20 mouse cellular contexts compared by ENCODE assay signal in the genomic region with DNA sequence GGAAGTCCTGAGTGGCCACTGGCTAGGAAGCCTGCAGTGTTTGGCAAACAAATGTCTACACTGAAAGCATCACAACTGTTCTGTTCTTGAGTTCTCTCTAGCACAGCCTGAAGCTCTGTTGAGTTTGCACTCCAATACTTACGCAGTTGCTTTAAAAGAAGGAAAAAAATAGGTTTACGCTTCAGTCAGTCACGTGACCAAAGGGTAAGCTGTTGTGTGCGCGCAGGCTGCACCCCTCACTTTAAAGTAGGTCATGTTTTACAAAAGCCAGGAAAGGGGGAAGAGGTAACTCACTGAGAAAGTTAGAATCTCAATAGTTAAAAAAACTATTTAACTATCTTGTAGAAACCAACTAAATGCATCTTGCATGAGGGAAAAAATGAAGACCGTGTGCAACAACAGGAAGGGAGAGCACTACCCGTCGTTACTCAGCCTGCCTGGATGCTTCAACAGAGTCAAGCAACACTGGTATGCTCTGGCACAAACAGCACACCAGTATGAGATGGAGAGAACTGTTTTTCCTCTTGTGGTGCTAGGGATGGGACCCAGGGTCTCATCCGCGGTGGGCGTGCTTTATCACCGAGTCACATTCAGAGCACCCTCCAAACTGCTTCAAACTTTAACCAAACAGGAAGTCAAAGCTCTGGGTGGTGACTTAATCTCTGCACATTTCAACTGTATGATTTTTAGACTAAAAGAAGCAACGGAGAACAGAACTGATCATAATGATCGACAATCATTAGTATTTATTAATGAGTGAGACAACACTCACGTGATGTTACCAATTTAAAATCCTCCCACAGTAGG. TPM values are rescaled to one million over a fixed set of nuclear protein-coding genes. Genes with fewer than 3 reads are reported as not detected.
DNase-seq lines count a peak whose midpoint lies in the region; ATAC-seq and TF ChIP-seq lines count a peak whose summit lies in the region.
"Had no signal": no experiment of that assay in that cellular context is flagged by ENCODE, and none has a peak within 500 bp of the region (broad histone marks: within the 10 kb centered on the region; RNA-seq: fewer than 3 reads in every experiment).

No protein-coding gene starts in this region.

- no peak overlapping the region for H3K9ac ChIP-seq in forebrain, embryonic 14.5 days (ENCODE audit: low read length)
- H3K9ac ChIP-seq in forebrain, embryonic 16.5 days (replicated peaks; ENCODE audit: low read depth, low read length), result no peak overlapping the region
- H3K9ac ChIP-seq: kidney, embryonic 15.5 days; limb, embryonic 15.5 days; liver, embryonic 15.5 days; neural tube, embryonic 13.5 days had no signal

- no peak overlapping the region for H3K4me3 ChIP-seq in forebrain, embryonic 14.5 days (ENCODE audit: low read depth, low read length)
- H3K4me3 ChIP-seq in forebrain, embryonic 16.5 days (replicated peaks; ENCODE audit: low read length), result no peak overlapping the region
- no peak overlapping the region for H3K4me3 ChIP-seq in layer of hippocampus, adult 2 months
- H3K4me3 ChIP-seq: kidney, embryonic 15.5 days; limb, embryonic 15.5 days; liver, embryonic 15.5 days; midbrain, embryonic 10.5 days; neural tube, embryonic 13.5 days had no signal

- no peak overlapping the region for H3K27ac ChIP-seq in forebrain, embryonic 14.5 days (ENCODE audit: low read depth, low read length)
- H3K27ac ChIP-seq in forebrain, embryonic 16.5 days (ENCODE audit: low read length), result no peak overlapping the region
- peak overlapping the region; percentile 81 for H3K27ac ChIP-seq in layer of hippocampus, adult 2 months
- H3K27ac ChIP-seq: kidney, embryonic 15.5 days; limb, embryonic 15.5 days; liver, embryonic 15.5 days; macrophage; midbrain, embryonic 10.5 days; neural tube, embryonic 13.5 days had no signal

- peak; percentile 14 for DNase-seq in forebrain, embryonic 14.5 days (ENCODE audit: low spot score)
- peak in 1 of 2 experiments; percentile 35 for DNase-seq in layer of hippocampus, adult 2 months (ENCODE audit: low spot score in 2 of 2)
- no peak for DNase-seq in layer of hippocampus, adult 11-12 months (ENCODE audit: low spot score)
- DNase-seq in CD4-positive helper T cell, adult 2 months (ENCODE audit: low read depth, low spot score), result peak; percentile 37
- DNase-seq in induced T-regulatory cell, adult 2 months (ENCODE audit: low read depth), result peak; percentile 55
- DNase-seq in adrenal gland, adult 2 months, result no peak
- DNase-seq: adrenal gland, adult 8-10 months; cerebellum, adult 9-11 months; layer of hippocampus, postnatal 36 days; right cerebral cortex, postnatal 25 days had no signal

- 0 out of 2 replicates have a peak, but pooled peaks cover 2% of the 10 kb centered on the region for H3K4me1 ChIP-seq in forebrain, embryonic 14.5 days (ENCODE audit: control insufficient read depth, insufficient read depth, low read length)
- peaks cover 2% of the 10 kb centered on the region; the same call in 1 of the 2 replicates for H3K4me1 ChIP-seq in forebrain, embryonic 16.5 days (replicated peaks; ENCODE audit: control insufficient read depth, insufficient read depth, low read length)
- H3K4me1 ChIP-seq: liver, embryonic 15.5 days had no signal

- H3K27me3 ChIP-seq in forebrain, embryonic 14.5 days (replicated peaks; ENCODE audit: control insufficient read depth, insufficient read depth, low read length), result no peaks in the 10 kb centered on the region
- H3K27me3 ChIP-seq in forebrain, embryonic 16.5 days (replicated peaks; ENCODE audit: control insufficient read depth, insufficient read depth, low read length), result no peaks in the 10 kb centered on the region
- H3K27me3 ChIP-seq: CH12.LX; kidney, embryonic 15.5 days; limb, embryonic 15.5 days; liver, embryonic 15.5 days; neural tube, embryonic 13.5 days had no signal

- peaks cover 42% of the 10 kb centered on the region for H3K36me3 ChIP-seq in forebrain, embryonic 14.5 days (ENCODE audit: control insufficient read depth, insufficient read depth, low read length)
- peaks cover 17% of the 10 kb centered on the region for H3K36me3 ChIP-seq in forebrain, embryonic 16.5 days (ENCODE audit: control insufficient read depth, insufficient read depth)

- TF ChIP-seq CTCF in layer of hippocampus, adult 2 months (conservative IDR thresholded peaks at IDR 0.05), result no peak

- H3K9me3 ChIP-seq in forebrain, embryonic 14.5 days (replicated peaks; ENCODE audit: control insufficient read depth, low read length), result no peaks in the 10 kb centered on the region
- H3K9me3 ChIP-seq in forebrain, embryonic 16.5 days (ENCODE audit: control insufficient read depth, low read length), result no peaks in the 10 kb centered on the region
- H3K9me3 ChIP-seq: kidney, embryonic 15.5 days; limb, embryonic 15.5 days; liver, embryonic 15.5 days; midbrain, embryonic 10.5 days; neural tube, embryonic 13.5 days had no signal

- no peak for ATAC-seq in forebrain, embryonic 14.5 days
- ATAC-seq in forebrain, embryonic 16.5 days, result no peak
- no peak for ATAC-seq in monocyte, adult 5-6 weeks (replicated peaks; ENCODE audit: insufficient number of reproducible peaks, low FRiP score, low TSS enrichment, poor library complexity, severe bottlenecking)
- ATAC-seq: intestine, postnatal 0 days had no signal

- H3K4me2 ChIP-seq in forebrain, embryonic 14.5 days (ENCODE audit: low read length), result no peak overlapping the region
- H3K4me2 ChIP-seq in forebrain, embryonic 16.5 days (ENCODE audit: low read length), result no peak overlapping the region
- H3K4me2 ChIP-seq: kidney, embryonic 15.5 days; limb, embryonic 15.5 days; liver, embryonic 15.5 days; neural tube, embryonic 13.5 days had no signal

- 93% methylated on average over 15 of the region's 15 CpGs for WGBS in forebrain, embryonic 14.5 days
- WGBS in forebrain, embryonic 16.5 days, result 89% methylated on average over 15 of the region's 15 CpGs

RNA-seq across cellular contexts. Expression of gene Cand1, which starts 21.4 kb away (rescaled TPM):
- 60.2 and 63.9 TPM in 2 replicates for polyA plus RNA-seq in forebrain, embryonic 14.5 days (2014; fragmentation: Nextera tagmentation; extraction: Ambion mirVana)
- polyA plus RNA-seq in forebrain, embryonic 16.5 days (2015; fragmentation: Nextera tagmentation; extraction: Ambion mirVana), result 48.5 and 49.4 TPM in 2 replicates
- total RNA-seq in layer of hippocampus, adult 2 months (2021), result 100 to 1,000 TPM; 140 to 155 TPM
- 10 to 100 TPM; 79.5 to 84.2 TPM for total RNA-seq in adrenal gland, adult 2 months (2021)
- polyA plus RNA-seq in adrenal gland, adult 2 months (2012; rRNA removed), result 9.3 and 18.5 TPM in 2 replicates
- 19.1 to 36.4 TPM (median 21.2 TPM) in 3 replicates for total RNA-seq in monocyte, adult 5-6 weeks (2017)

Comparison
In these comparisons a context has a peak if more than half of its experiments do, and no peak if none do; other contexts are left out.
1. DNase-seq: peak in forebrain, embryonic 14.5 days (single experiment), CD4-positive helper T cell, adult 2 months (single experiment) and induced T-regulatory cell, adult 2 months (single experiment); none in layer of hippocampus, adult 11-12 months (single experiment) and adrenal gland, adult 2 months (single experiment).